Mouse (Mus musculus): ENCODE data around the gene Idh2.

DNA sequence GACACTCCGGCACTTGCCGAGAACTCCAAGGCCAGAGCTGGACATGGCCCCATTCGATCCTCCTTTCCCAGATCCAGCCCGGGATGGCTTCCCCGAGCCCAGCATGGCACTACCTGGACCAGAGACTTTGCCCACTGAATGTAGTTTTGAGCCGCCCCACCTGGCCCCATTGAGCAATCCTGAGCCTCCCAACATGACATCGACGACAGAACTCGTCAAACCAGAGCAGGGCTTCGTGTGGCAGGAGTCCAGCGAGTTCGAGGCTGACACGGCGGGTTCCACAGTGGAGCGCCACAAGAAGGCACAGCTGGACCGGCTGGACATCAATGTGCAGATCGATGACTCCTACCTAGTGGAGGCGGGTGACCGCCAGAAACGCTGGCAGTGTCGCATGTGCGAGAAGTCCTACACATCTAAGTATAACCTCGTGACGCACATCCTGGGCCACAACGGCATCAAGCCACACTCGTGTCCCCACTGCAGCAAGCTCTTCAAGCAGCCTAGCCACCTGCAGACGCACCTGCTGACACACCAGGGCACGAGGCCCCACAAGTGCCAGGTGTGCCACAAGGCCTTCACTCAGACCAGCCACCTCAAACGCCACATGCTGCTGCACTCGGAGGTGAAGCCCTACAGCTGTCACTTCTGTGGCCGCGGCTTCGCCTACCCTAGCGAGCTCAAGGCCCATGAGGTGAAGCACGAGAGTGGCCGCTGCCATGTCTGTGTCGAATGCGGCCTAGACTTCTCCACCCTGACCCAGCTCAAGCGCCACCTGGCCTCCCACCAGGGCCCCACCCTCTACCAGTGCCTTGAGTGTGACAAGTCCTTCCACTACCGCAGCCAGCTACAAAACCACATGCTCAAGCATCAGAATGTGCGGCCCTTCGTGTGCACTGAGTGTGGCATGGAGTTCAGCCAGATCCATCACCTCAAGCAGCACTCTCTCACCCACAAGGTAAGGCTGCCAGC lies 33.3 kb downstream of the Idh2 start:
- TF ChIP-seq ELF1 (IDR thresholded peaks at IDR 0.05; ENCODE audit: low read depth, low read length) (no peak), HCFC1 (IDR thresholded peaks at IDR 0.05; ENCODE audit: low read depth, low read length) (no peak), ZNF384 (IDR thresholded peaks at IDR 0.05; ENCODE audit: low read depth, low read length) (no peak), POLR2A (IDR thresholded peaks at IDR 0.05; ENCODE audit: control insufficient read depth in 1 of 2, insufficient read depth in 1 of 2, low read depth in 1 of 2, low read length in 2 of 2, poor library complexity in 1 of 2) (no peak), TAL1 (IDR thresholded peaks at IDR 0.05; ENCODE audit: low read length) (no peak), MAFK (IDR thresholded peaks at IDR 0.05; ENCODE audit: borderline replicate concordance, low read depth, low read length) (no peak), MXI1 (IDR thresholded peaks at IDR 0.05; ENCODE audit: low read depth, low read length) (no peak), MAZ (IDR thresholded peaks at IDR 0.05; ENCODE audit: low read depth, low read length) (no peak), CTCF (IDR thresholded peaks at IDR 0.05 in 2 of 3, conservative IDR thresholded peaks at IDR 0.05 in 1 of 3; ENCODE audit: control insufficient read depth in 1 of 3, insufficient read depth in 1 of 3, low read depth in 2 of 3, low read length in 3 of 3, poor library complexity in 1 of 3, severe bottlenecking in 1 of 3) (no peak), POLR2AphosphoS2 (IDR thresholded peaks at IDR 0.05; ENCODE audit: low read length) (no peak), MAX (IDR thresholded peaks at IDR 0.05; ENCODE audit: low read length) (no peak), E2F4 (IDR thresholded peaks at IDR 0.05; ENCODE audit: borderline replicate concordance, low read depth, low read length) (no peak), UBTF (IDR thresholded peaks at IDR 0.05; ENCODE audit: borderline replicate concordance, insufficient read depth, low read depth, low read length) (no peak), BHLHE40 (IDR thresholded peaks at IDR 0.05; ENCODE audit: borderline replicate concordance, low read depth, low read length) (no peak)
